Mouse (Mus musculus) fat pad, adult 2 months (tissue): ENCODE measurements around the gene Atp1b2.
A peak's percentile ranks its signal among the peaks of the same experiment; 100 is the strongest.

Experiments
- DNase-seq: peaks from one replicate; pipeline ENCODE4 v3.0.0-alpha.2; 2011; ENCODE audit warnings: low read depth, low spot score; ENCODE audit errors: extremely low read depth

The Atp1b2 gene

DNA sequence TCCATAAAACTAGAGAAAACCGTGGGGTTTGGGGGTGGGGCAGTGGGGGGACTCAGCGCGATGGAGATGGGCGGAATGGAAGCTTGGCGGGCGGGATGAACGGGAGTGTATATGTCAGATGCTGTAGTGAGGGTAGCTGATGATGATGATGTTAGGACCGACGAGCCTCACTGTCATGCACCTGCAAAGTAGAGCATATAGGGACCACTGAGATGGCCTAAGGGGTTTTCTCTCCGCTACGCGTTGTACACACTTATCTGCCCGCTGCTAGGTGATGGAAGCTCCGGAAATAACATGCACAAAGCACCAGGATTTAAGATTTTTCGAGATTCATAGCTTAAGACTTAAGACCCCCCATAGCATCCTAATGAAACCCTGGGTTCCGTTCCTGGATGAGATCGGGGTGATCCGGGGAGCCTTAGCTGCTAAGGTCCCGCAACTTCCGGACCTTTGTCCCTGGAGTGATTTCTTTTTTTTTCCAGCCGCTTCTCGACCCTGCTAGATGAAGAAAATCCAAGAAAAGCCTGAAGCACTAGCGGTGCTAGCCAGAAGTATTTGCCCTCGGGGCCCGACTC lies 25.1 kb downstream of the Atp1b2 start:
- no peak for DNase-seq

DNA sequence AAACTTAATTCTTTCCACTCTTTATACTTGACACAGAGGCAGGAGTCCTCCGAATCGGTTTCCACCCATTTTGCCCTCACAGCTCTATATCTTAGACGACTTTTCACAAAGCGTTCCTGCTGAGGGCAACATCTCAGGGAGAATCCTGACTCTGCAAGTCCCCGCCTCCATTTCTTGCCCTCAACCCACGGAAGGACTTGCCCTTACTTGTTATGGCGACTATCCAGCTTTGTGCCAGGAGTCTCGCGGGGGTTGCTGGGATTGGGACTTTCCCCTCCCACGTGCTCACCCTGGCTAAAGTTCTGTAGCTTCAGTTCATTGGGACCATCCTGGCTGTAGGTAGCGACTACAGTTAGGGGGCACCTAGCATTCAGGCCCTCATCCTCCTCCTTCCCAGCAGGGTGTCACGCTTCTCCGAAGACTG lies 25.6 kb downstream of the Atp1b2 start, which contains the start of the genes Wrap53 and Trp53:
Wrap53 (minus strand) TSS at position 165 of the 424 bp plus-strand sequence.
Trp53 (plus strand) TSS at position 269 of the 424 bp plus-strand sequence.
- peak; percentile 62 for DNase-seq

DNA sequence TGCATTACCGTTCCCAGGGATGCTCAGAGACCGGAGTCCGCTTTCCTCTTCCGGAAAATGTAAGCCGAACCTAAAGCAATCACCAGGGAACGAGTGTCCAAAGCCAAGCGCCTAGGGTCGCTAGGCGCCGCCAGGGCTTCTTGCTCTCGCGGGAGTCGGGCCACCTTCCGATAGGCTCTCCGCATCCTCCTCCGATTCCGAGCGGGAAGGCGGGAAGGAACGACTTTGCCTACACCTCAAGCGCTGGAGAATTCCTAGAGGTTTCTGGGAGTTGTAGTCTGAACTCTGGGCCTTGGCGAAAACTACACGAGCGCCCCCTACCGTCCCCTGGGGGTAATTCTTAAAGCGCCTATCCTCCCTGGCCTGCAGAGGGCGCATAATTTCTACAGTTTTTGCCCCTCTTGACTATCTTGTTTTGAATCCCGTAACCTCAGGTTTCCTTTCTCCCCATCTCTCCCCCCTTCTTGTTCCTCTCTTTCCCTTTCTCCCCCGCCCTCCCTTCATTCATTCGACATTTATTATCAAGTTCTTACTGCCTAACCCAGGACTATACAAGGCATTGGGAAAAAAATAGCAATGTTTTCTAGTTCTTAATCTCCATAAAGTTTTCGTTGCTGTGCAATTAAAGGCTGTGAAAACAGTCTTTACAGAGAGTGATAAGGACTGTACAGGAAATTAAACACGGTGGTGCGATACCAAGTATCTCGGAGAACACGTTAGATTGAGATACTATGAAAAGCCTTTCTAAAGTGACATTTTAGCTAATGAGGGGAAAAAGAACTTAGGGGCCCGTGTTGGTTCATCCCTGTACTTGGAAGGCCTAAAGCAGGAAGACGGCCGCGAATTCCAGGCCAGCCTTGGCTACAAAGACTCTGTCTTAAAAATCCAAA lies 26.4 kb downstream of the Atp1b2 start:
- DNase-seq: peak; percentile 83

DNA sequence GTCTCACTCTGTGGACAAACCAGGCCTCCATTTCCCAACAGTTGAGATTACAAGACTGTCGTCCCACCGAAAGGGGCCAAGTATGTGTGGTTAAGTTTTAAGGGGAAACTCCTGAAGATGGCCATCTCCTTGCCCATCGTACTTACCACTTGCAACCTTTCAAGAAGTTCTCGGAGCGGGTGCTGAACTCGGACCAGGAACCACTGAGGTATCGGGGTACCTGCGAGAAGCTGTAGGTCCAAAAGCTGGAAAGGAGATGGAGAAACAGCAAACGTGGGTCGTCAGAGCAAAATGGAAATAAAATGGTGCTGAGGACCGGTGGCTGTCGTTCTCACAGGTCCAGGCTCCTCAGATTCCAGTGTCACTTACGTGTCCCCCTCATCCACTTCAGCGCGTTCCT lies 27.4 kb downstream of the Atp1b2 start:
- no peak for DNase-seq

DNA sequence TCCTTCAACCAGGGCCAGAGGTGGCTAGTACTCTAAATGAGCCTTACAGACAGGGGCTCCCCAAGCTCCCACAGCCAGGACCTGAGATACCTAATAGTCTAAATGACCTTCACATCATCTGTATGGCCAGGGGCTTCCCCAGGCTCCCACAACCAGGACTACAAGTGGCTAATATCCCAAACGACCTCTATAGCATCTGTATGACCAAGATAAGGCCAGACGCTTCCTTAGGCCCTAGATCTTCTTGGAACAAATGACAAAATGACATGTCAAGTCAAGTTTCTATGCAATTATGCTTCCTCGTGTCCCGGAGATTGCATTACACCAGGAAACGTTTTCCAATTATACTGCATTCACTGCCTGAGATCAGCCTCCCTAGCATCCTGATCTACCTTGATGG lies 29.4 kb downstream of the Atp1b2 start:
- no peak for DNase-seq

DNA sequence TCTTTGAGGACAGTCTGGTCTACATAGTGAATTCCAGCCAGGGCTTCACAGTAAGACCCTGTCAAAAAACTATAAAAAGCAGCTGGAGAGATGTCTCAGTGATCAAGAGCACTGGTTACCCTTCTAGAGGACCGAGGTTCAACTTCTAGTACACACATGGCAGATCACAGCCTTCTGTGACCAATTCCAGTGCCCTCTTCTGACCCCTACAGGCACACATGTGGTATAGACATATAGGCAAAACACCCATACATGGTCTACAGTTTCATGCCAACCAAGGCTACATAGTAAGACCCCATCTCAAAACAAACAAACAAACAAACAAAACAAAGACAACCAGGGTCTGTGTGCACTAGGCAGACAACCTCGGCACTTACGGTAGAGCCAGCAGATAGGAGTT lies 30.5 kb downstream of the Atp1b2 start:
- DNase-seq: no peak

DNA sequence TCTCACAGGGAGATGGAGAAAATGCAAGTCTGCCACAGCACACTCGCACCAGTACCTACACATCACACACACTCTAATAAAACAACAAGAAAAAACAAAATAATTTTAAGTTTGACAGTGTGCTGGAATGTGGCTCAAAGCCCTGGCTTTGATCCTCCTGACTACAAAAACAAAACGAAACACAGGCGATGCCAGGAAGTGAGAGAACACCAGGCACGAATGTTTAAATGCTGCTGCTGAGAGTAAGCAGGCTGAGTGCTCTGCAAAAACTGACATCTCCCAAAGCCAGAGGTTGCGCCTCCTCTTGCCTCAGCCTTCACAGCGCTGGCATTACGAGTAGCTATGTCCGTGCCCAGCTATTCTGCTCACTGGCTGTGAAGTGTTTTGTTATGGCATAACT lies 40.6 kb downstream of the Atp1b2 start:
- no peak for DNase-seq

DNA sequence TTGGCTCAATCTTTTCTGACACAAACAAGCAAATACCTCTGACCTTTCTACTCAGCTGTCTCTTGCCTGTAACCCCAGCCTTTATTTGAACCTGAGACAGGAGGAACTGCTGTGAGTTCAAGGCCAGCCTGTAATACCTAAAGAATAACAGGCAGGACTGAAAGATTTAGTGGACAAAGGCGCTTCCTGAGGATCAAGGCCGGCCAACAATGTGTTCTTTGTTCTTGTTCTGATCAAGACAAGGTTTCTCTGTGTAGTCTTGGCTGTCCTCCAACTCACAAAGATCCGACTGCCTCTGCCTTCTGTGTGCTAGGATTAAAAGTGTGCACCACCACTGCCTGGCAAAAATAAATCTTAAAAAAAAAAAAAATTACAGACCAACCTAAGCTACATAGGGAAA lies 41.4 kb downstream of the Atp1b2 start:
- DNase-seq: no peak

DNA sequence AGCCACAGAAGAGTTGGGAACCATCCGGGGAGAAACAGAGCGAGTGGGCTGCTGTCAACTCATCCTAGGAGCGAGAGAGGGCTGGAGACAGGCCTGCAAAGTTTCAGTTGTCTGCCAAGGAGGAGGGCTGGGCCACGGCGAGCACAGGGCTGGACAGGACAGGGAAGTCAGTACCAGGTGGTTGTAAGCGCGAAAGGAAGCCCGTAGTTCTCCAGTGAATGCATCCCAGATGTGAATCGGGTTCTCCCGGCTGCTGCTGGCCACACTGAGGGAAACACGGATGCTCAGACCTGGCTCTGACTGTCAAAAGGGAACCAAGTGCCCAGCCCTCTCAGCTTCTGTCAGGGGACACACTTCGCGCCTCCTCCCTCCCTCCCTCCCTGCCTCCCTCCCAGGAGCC lies 42.4 kb downstream of the Atp1b2 start:
- DNase-seq: no peak

DNA sequence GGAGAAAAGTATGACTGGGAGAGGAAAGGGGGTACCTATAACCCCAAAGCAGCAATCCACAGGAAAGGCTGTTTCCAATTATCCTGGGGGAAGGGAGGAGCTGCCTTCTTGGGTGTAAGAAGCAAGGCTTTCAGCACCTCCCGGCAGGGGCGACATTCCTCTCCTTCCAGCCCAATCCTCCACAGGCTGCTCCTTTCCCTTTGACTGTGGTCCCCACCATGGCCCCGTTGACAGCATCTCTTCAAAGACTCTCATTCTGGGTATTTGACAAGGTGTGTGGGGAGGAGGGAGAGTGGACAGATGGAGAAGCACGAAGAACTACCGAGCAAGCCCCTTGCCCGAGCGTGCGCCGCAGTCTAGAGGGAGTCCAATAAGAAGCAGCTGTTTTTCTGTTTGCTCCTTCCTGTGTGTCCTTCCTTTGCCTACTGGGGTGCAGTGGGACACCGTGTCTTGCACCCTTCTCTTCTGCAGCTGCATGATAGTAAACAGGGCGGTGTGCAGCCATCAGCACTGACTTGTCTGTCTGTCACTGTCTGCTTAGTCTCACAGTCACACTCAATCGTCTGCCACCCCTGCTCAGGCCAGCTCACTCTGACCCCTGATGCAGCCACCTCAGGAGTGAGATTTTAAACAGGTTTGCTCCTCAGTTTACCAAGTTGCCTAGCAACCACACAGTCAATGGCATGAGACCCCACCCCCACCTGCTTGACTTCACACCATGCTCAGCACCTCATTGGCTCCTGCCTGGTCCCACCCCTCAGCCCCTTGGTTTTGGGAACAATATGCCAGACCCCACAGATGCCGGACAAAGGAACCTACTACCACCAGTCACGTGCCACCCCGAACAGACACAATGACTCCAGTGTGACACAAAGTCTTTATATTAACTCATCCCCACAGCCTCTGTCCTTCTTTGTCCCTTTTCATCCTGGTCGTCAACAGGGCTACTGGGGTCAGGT lies 44.6 kb downstream of the Atp1b2 start:
- no peak for DNase-seq

DNA sequence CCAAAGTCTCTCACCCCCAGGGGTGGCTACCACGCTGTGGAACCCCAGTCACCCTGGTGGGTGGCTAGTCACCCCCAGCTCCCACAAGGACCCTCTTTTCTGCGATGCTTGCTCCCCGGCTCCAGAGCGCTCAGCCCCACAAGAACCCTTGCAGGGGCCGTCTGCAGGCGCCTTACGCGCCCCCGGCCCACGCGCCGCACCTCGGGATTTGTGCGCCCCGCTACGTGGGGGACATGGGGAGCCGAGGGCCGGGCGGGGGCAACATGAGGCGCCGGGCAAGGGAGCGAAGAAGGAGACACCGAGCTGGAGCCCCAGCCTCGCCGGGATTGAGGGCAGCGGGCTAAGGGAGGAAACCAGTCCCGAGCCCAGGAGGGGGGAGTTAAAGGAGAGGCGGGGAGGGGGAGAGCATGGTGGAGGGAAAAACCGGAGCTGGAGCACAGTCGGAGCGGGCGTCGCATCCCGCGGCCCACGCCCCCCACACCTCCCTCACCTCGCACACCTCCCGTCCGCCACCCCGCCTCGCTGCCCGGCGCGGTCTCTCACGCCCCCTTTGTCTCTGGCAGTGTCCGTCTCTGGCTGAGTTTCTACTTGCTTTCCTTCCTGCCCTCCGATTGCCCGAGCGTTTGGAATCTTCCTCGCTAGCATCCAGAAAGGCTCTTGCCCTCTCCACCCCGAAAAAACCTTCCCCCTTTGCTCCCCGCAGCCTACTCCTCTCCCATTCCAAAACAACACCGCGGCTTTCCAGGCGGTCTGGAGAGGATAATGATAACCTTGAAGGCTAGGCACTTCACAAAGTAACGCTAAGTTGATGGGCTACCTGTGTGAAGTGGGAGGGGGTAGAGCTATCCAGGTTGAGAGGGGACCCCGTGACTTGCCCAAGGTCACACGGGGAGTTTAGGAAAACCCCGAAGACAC lies 45.6 kb downstream of the Atp1b2 start, which contains the start of gene Efnb3:
Efnb3 (minus strand) TSS at position 355 of the 915 bp plus-strand sequence.
- no peak for DNase-seq

DNA sequence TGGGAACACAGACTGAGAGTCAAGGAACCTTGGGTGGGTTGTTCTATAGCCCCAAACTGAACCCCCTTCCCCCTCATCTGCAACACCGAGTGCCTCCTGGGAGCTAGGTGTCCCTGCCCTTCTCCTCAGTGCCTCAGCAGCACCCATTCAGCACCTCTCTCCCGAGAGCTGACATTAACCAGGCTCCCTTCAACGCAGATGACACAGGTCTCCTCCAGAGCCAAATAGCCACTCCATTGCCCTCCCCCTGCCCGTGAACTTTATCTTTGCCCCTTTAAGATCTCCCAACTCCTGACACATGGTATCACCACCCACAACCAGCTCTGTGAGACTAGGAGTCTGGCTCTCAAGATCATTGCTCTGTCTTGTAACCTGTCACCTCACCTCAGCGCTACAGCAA lies 46.6 kb downstream of the Atp1b2 start:
- no peak for DNase-seq

DNA sequence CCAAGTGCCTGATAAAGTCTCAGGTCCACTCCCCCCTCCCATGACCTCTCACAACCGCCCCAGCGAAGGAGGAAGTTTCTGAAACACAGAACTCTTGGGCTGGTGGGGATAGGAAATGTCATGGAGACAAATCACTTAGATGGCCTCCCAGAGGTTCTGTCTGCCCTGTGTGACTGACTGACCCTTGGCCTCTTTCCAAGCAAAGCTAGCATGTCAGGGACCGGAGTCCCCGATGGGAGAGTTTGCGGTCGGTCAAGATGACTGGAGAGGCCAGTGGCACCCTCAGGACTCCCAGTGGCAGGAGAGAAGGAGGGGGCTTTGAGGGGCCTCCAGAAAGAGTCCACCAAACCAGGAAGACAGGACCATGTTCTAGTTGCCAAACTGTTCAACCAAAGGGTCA lies 47.0 kb downstream of the Atp1b2 start:
- no peak for DNase-seq

DNA sequence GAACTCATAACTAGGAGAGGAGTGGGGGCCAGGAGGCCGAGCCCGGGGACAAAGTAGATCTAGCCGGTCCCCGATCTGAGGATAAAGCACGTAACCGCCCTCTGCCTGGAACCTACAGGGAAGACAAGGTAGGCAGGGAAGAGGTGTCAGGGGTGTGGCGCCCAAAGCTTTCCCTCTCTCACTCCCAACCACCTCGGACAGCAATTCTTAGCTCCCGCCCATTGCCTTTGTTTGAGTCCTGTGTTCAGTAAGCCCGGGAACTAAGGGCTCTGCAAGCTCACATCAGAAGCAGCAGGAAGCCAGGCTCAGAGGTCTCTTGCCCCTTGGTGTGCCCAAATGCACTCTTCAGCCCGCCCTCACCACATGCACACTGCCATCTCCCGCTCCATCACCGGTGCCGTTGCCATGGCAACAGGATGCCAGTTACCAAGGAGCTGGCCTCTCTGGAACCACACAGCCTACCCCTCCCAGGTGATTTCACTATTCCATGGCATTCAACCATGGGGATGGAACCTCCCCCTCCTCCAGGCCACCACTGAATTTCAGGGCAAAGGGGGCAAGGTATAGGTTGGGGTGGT lies 48.3 kb downstream of the Atp1b2 start:
- DNase-seq: no peak

DNA sequence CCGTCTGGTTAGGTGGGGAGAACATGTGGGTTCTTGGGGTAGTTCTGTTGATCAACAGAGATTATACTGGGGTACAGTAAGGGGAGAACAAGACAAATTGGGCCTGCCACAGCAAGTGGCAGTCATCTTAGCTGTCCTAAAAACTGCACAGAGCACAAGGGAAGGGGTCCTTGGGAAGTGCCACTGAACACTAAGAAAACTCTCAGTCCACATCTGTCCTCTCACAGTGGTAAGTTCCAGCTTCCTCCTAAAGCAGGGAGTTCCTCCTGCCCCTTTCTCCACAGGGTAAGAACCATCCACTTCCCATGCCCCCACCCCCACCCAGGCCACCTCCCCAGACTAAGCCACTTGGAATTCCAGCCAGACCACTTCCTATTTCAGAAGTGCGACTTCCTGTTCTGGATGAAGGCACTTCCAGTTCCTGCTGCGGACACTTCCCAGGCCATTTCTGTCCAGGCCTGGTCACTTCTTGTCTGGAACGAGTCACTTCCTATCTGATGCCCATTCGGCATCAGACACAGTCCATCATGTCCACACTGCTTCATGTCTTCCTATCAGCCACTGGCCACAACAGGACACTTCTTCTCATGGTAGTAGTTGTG lies 51.1 kb downstream of the Atp1b2 start:
- DNase-seq: no peak

DNA sequence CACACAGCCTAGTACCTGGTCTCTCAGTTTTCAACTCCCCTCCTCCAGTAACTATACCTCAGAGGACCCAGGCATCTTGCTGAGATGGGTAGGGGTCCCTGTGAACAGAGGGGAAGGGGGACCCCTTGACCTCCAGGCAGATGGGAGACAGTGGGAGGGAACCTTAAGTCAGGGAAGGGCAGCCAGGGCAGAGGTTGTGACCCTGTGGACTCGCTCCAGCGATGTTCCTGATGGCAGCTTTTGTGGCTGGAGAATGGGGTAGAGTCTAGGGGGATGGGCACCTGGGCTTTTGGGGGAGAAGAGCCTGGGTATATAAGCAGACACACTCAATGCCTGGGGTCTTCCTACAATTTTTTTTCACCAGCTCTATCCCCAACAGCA lies 52.4 kb downstream of the Atp1b2 start:
- DNase-seq: no peak

DNA sequence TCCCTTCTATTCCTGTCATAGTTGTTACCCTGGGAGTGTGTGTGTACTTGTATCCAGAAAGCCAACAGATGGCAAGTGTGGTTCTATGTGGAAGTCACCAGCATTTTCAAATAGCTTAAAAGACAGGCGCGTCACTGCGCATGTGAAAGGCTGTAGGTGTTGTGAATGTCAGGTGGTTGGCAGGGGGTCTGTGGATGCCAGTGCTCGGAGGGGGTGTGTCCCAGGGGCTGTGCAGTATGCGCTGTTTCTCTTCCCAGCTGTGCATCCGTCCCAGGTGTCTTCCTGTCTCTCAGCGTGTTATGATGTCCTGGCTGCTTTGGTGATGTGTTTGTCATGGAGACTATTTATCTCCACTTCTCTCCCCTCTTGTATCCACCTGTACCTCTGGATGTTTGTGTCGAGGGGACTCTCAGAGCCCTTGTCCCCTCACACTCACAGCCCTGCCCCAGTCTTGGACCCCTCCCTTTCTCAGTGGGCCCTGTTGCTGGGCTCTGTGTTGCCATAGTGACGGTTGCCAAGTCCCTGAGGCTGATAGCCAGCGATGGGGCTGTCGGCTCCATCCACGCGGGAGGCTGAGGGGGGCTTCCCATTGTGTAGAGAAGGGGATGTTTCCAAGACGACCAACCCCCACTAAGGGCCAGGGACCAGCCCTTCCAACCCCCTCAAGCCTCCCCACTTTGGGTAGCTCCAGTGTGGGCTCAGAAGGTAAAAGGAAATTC lies 53.0 kb downstream of the Atp1b2 start:
- DNase-seq: no peak

DNA sequence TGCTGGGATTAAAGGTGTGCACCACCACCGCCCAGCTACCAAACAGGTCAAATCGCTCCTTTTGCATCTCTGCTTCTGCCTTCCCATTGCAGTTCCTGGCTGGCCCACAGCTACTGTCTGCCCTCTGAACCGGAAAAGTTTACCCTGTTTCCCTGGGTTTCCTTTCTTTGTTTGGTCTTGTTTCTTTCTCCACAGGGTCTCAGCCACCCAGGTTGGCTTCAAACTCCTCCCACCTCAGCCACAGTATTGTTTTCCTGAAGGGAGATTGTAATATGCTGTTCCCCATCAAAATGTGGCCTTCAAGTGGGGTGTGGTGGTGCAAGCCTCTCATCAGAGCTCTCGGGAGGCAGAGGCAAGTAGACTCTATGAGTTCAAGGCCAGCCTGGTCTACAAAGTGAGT lies 54.4 kb downstream of the Atp1b2 start:
- DNase-seq: no peak
